Mouse (Mus musculus): ENCODE measurements around the gene Nprl3. TPM values are rescaled to one million over a fixed set of nuclear protein-coding genes. Genes with fewer than 3 reads are reported as not detected.

Nprl3 gene
- polyA plus RNA-seq, 1 experiment: 81.0 TPM

DNA sequence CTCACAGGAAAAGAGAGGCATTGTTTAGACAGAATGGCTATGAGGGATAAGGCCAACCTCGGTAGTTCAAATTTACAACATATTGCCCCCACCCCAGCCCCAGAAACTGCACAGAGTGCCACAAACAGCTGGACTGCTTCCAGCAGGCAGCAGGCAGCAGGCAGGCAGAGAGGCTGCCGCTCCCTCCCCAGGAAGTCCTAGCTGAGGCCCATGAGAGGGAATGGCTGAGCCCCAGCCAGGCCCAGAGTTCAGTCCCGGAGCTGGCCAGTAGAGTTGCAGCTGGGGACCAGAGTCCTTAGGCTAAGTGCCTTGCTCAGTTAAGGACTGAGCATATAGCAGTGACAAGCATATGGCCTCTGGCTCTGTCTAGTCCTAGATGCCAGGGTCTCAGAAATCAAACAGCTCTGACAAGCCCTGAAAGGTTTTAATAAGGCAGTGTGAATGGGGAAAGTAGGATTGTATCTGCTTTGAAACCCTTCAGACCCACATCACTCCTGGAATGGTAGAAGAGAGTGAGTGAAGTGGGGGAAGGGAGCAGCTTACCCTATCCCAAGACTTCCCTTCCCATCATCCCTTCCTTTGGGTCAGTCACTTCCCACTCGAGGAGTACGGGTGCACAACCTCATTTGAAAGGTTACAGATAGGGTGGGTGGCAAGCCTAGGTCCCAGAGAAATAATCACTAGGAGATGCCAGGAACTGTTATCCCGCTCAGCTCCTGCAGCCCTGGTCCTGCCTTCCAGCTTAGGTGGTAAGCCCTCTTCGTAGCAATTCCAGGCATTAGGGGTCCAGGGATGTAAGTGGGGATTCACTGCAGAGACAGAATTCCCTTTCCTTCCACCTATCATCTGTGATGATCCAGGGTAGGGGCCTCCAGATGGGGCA is 42.0 kb downstream of the Nprl3 start:
- Histone ChIP-seq H3K27me3 (ENCODE audit: control insufficient read depth, insufficient read depth, low read length) (no peaks in the 10 kb centered on the region), H3K4me1 (ENCODE audit: control insufficient read depth, insufficient read depth, low read length) (peaks cover 37% of the 10 kb centered on the region), H3K4me3 (replicated peaks; ENCODE audit: insufficient read depth, low read depth, low read length) (no peak overlapping the region), H3K27ac (ENCODE audit: insufficient read depth, low read length) (0 out of 2 replicates have a peak overlapping the region, but pooled peaks have one; percentile 12)
- WGBS: 59% methylated on average over 7 of the region's 7 CpGs
- DNase-seq: peak in 1 of 2 experiments; percentile 28
- TF ChIP-seq CTCF (IDR thresholded peaks at IDR 0.05; ENCODE audit: borderline replicate concordance, insufficient read depth, low read depth, low read length) (no peak), POLR2A (IDR thresholded peaks at IDR 0.05; ENCODE audit: borderline replicate concordance, insufficient read depth, low read length) (no peak)

GRCm38 (mm10) chr11:32224468-32225139 is 42.9 kb downstream of the Nprl3 start:
- peak in 1 of 2 experiments; percentile 37 for DNase-seq

DNA sequence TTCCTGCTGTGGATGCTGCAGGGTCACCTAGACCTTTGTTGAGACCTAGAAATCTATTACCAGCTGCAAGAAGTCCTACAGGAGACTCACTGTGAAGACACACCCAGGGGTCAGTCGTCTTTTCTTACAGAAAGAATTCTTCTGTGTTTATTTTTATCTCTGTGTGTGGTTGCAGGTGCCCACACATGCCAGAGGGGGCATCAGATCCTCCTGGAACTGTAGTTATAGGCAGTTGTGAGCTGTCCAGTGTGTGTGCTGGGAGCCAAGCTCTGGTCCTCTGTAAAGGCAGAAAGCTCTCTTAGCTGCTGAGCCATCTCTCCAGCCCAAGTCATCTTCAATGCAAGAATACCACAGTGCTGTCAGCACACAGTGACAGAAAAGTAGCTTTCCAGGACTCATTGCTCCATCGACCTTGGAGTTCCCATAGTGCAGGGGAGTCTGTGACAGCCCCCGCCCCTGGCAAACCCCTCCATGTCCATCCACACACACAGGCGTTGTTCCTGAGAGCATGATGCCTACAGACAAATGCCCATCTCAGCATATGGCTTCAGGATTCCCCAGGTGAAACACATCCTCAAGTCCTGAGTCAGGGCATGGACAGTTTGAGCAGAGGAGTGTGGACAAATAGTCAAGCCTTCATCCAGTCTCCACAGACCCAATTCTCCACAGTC is 44.1 kb downstream of the Nprl3 start:
- DNase-seq: no peak
- H3K27ac ChIP-seq (ENCODE audit: insufficient read depth, low read length): no peak overlapping the region
- H3K4me3 ChIP-seq (replicated peaks; ENCODE audit: insufficient read depth, low read depth, low read length): no peak overlapping the region
- no peak for TF ChIP-seq CTCF (IDR thresholded peaks at IDR 0.05; ENCODE audit: borderline replicate concordance, insufficient read depth, low read depth, low read length)
- no peak for TF ChIP-seq POLR2A (IDR thresholded peaks at IDR 0.05; ENCODE audit: borderline replicate concordance, insufficient read depth, low read length)
- 79% methylated on average over 4 of the region's 4 CpGs for WGBS
- no peaks in the 10 kb centered on the region for H3K27me3 ChIP-seq (ENCODE audit: control insufficient read depth, insufficient read depth, low read length)
- H3K4me1 ChIP-seq (ENCODE audit: control insufficient read depth, insufficient read depth, low read length): peaks cover 24% of the 10 kb centered on the region

More at GRCm38 (mm10) chr11:32224468-32225139, 42.9 kb downstream of the Nprl3 start:
- peaks cover 28% of the 10 kb centered on the region for H3K4me1 ChIP-seq (ENCODE audit: control insufficient read depth, insufficient read depth, low read length)
- WGBS: 27% methylated on average over 4 of the region's 4 CpGs
- no peaks in the 10 kb centered on the region for H3K27me3 ChIP-seq (ENCODE audit: control insufficient read depth, insufficient read depth, low read length)
- TF ChIP-seq CTCF (IDR thresholded peaks at IDR 0.05; ENCODE audit: borderline replicate concordance, insufficient read depth, low read depth, low read length) (no peak), POLR2A (IDR thresholded peaks at IDR 0.05; ENCODE audit: borderline replicate concordance, insufficient read depth, low read length) (no peak)
- H3K4me3 ChIP-seq (replicated peaks; ENCODE audit: insufficient read depth, low read depth, low read length): no peak overlapping the region
- H3K27ac ChIP-seq (ENCODE audit: insufficient read depth, low read length): peak overlapping the region; percentile 12; the same call in 1 of the 2 replicates

DNA sequence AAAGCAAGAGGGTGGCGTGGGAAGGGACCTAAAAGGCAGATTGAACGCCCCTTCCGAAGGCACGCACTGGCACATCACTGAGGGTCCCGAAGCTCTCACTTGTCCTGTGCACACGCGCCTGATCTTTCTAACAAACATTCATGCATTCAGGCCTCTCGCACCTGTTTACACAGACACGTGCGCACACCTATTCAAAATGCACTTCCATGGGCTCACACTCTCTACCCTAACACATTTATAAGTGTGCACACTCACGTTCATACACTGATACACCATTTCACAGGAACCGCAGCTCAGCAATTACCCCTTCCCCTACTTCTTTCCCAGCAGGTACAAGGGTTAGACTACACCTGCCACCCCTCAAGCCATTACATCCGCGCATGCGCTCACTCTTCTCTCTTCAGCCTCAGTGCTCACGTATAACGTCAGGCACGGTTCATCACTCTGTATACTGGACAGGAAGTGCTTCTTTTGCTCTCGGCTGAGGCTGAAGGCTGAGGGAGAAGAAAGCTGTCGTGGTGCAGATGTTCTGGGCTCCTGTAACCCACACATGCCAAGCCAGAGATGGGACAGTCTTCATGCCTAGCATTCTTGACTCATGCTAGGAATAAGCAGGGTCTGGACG is 44.8 kb downstream of the Nprl3 start:
- Histone ChIP-seq H3K4me1 (ENCODE audit: control insufficient read depth, insufficient read depth, low read length) (peaks cover 18% of the 10 kb centered on the region), H3K27ac (ENCODE audit: insufficient read depth, low read length) (no peak overlapping the region), H3K27me3 (ENCODE audit: control insufficient read depth, insufficient read depth, low read length) (no peaks in the 10 kb centered on the region), H3K4me3 (replicated peaks; ENCODE audit: insufficient read depth, low read depth, low read length) (peak overlapping the region; percentile 57)
- TF ChIP-seq CTCF (IDR thresholded peaks at IDR 0.05; ENCODE audit: borderline replicate concordance, insufficient read depth, low read depth, low read length) (no peak), POLR2A (IDR thresholded peaks at IDR 0.05; ENCODE audit: borderline replicate concordance, insufficient read depth, low read length) (no peak)
- 35% methylated on average over 21 of the region's 21 CpGs for WGBS
- peak in 1 of 2 experiments; percentile 33 for DNase-seq

GRCm38 (mm10) chr11:32221951-32222409 is 45.5 kb downstream of the Nprl3 start, which contains the start of gene Rhbdf1:
Gene Rhbdf1 (minus strand): TSS chr11:32222300.
- Histone ChIP-seq H3K4me1 (ENCODE audit: control insufficient read depth, insufficient read depth, low read length) (peaks cover 17% of the 10 kb centered on the region), H3K27me3 (ENCODE audit: control insufficient read depth, insufficient read depth, low read length) (no peaks in the 10 kb centered on the region), H3K4me3 (replicated peaks; ENCODE audit: insufficient read depth, low read depth, low read length) (peak within 1 kb of the TSS; percentile 57), H3K27ac (ENCODE audit: insufficient read depth, low read length) (no peak within 1 kb of the TSS)
- TF ChIP-seq POLR2A (IDR thresholded peaks at IDR 0.05; ENCODE audit: borderline replicate concordance, insufficient read depth, low read length): no peak
- no peak for TF ChIP-seq CTCF (IDR thresholded peaks at IDR 0.05; ENCODE audit: borderline replicate concordance, insufficient read depth, low read depth, low read length)
- DNase-seq: peak in 1 of 2 experiments; percentile 69
- under 1% methylated on average over 71 of the region's 72 CpGs for WGBS

- Histone ChIP-seq H3K27ac (ENCODE audit: insufficient read depth, low read length) (no peak overlapping the region), H3K4me3 (replicated peaks; ENCODE audit: insufficient read depth, low read depth, low read length) (peak overlapping the region; percentile 57), H3K27me3 (ENCODE audit: control insufficient read depth, insufficient read depth, low read length) (no peaks in the 10 kb centered on the region), H3K4me1 (ENCODE audit: control insufficient read depth, insufficient read depth, low read length) (peaks cover 17% of the 10 kb centered on the region)
- WGBS: 4% methylated on average over 46 of the region's 46 CpGs
- TF ChIP-seq CTCF (IDR thresholded peaks at IDR 0.05; ENCODE audit: borderline replicate concordance, insufficient read depth, low read depth, low read length) (no peak), POLR2A (IDR thresholded peaks at IDR 0.05; ENCODE audit: borderline replicate concordance, insufficient read depth, low read length) (no peak)
- DNase-seq: peak in 1 of 2 experiments; percentile 63
These were observed 46.1 kb downstream of the Nprl3 start for GRCm38 (mm10) chr11:32221225-32221950.

All from cerebellum, adult 2 months (tissue).